24 mouse cellular contexts compared by ENCODE assay signal in the genomic region with DNA sequence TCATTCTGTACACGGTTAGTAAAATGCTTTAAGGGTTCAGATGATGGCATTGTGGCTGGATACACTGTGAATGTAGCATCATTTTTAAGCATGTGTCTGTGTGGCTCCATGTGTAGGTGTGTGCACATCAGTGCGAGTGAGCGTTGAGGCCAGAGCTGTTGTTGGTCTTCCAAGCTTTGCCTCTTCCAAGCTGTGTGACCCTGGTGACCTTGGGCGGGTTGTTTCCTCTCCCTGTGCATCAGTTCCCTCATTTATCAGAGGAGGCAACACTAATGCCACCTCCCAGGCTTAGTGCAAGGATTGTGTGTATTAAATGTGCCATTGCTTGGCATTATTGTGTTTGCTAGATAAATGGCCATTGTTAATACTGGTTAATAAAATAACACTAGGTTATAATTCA.
DNase-seq lines count a peak whose midpoint lies in the region; ATAC-seq lines count a peak whose summit lies in the region.
"Had no signal": no experiment of that assay in that cellular context is flagged by ENCODE, and none has a peak within 500 bp of the region (broad histone marks: within the 10 kb centered on the region; RNA-seq: fewer than 3 reads in every experiment).

No protein-coding gene starts in this region.

- WGBS in heart, embryonic 10.5 days = 66% methylated on average over 4 of the region's 4 CpGs
- WGBS in midbrain, embryonic 11.5 days = 42% methylated on average over 4 of the region's 4 CpGs
- 46% methylated on average over 4 of the region's 4 CpGs for WGBS in midbrain, embryonic 15.5 days
- 50% methylated on average over 4 of the region's 4 CpGs for WGBS in neural tube, embryonic 15.5 days

- H3K9me3 ChIP-seq in heart, embryonic 10.5 days = no peaks in the 10 kb centered on the region
- H3K9me3 ChIP-seq in midbrain, embryonic 11.5 days (ENCODE audit: control insufficient read depth, low read length) = no peaks in the 10 kb centered on the region
- no peaks in the 10 kb centered on the region for H3K9me3 ChIP-seq in midbrain, embryonic 15.5 days
- H3K9me3 ChIP-seq in neural tube, embryonic 15.5 days (replicated peaks) = no peaks in the 10 kb centered on the region
- H3K9me3 ChIP-seq: embryonic facial prominence, embryonic 13.5 days; forebrain, embryonic 13.5 days; liver, embryonic 13.5 days had no signal

- H3K4me1 ChIP-seq in heart, embryonic 10.5 days = peaks cover 20% of the 10 kb centered on the region; the same call in 1 of the 2 replicates
- H3K4me1 ChIP-seq in midbrain, embryonic 11.5 days (ENCODE audit: control insufficient read depth, insufficient read depth, low read length) = peaks cover 3% of the 10 kb centered on the region
- 0 out of 2 replicates have a peak, but pooled peaks cover 6% of the 10 kb centered on the region for H3K4me1 ChIP-seq in midbrain, embryonic 15.5 days
- peaks cover 14% of the 10 kb centered on the region for H3K4me1 ChIP-seq in neural tube, embryonic 15.5 days
- H3K4me1 ChIP-seq: embryonic facial prominence, embryonic 13.5 days; liver, embryonic 13.5 days had no signal

- ATAC-seq in midbrain, embryonic 11.5 days (ENCODE audit: low FRiP score) = no peak
- ATAC-seq in midbrain, embryonic 15.5 days (replicated peaks) = no peak
- no peak for ATAC-seq in neural tube, embryonic 15.5 days (ENCODE audit: low FRiP score)
- ATAC-seq: forebrain, embryonic 13.5 days; inflammation-experienced regulatory T-cells, adult 6 months had no signal

- no peak overlapping the region for H3K4me3 ChIP-seq in heart, embryonic 10.5 days
- H3K4me3 ChIP-seq in midbrain, embryonic 11.5 days (ENCODE audit: low read depth, low read length) = no peak overlapping the region
- no peak overlapping the region for H3K4me3 ChIP-seq in midbrain, embryonic 15.5 days
- H3K4me3 ChIP-seq in neural tube, embryonic 15.5 days (replicated peaks) = no peak overlapping the region
- H3K4me3 ChIP-seq: embryonic facial prominence, embryonic 13.5 days; erythroblast, embryonic 14.5 days; forebrain, embryonic 13.5 days; gastrocnemius, adult 2 months; liver, embryonic 13.5 days had no signal

- H3K27ac ChIP-seq in heart, embryonic 10.5 days = peak overlapping the region; percentile 23; the same call in 1 of the 2 replicates
- H3K27ac ChIP-seq in midbrain, embryonic 11.5 days (ENCODE audit: low read depth, low read length) = 0 out of 2 replicates have a peak overlapping the region, but pooled peaks have one; percentile 40
- H3K27ac ChIP-seq in midbrain, embryonic 15.5 days = no peak overlapping the region
- H3K27ac ChIP-seq in neural tube, embryonic 15.5 days (replicated peaks) = peak overlapping the region; percentile 46
- H3K27ac ChIP-seq: embryonic facial prominence, embryonic 13.5 days; forebrain, embryonic 13.5 days; gastrocnemius, adult 2 months; liver, embryonic 13.5 days had no signal

- peaks cover 27% of the 10 kb centered on the region for H3K36me3 ChIP-seq in heart, embryonic 10.5 days
- H3K36me3 ChIP-seq in midbrain, embryonic 11.5 days (ENCODE audit: control insufficient read depth, insufficient read depth, low read length) = no peaks in the 10 kb centered on the region
- no peaks in the 10 kb centered on the region for H3K36me3 ChIP-seq in midbrain, embryonic 15.5 days (replicated peaks)
- peaks cover 8% of the 10 kb centered on the region for H3K36me3 ChIP-seq in neural tube, embryonic 15.5 days
- H3K36me3 ChIP-seq: liver, embryonic 13.5 days had no signal

- no peak overlapping the region for H3K4me2 ChIP-seq in midbrain, embryonic 11.5 days
- no peak overlapping the region for H3K4me2 ChIP-seq in midbrain, embryonic 15.5 days
- H3K4me2 ChIP-seq in neural tube, embryonic 15.5 days = no peak overlapping the region
- H3K4me2 ChIP-seq: embryonic facial prominence, embryonic 13.5 days; forebrain, embryonic 13.5 days; liver, embryonic 13.5 days had no signal

- no peak for DNase-seq in heart, embryonic 10.5 days (ENCODE audit: low spot score)
- no peak for DNase-seq in heart, adult 9 months (ENCODE audit: low spot score in 2 of 2)
- DNase-seq in midbrain, embryonic 11.5 days (ENCODE audit: low spot score, missing footprints) = no peak
- DNase-seq in embryo, embryonic 10 days (ENCODE audit: low spot score) = peak; percentile 54
- DNase-seq in adrenal gland, postnatal 36 days = no peak
- DNase-seq in frontal cortex, adult 2 months (ENCODE audit: extremely low spot score in 1 of 2, low spot score in 1 of 2) = no peak
- DNase-seq: adrenal gland, postnatal 14 days; cerebellum, adult 11 months; cerebellum, adult 9-11 months; gastrocnemius, adult 2 months; heart, postnatal 4 days; kidney, adult 18-20 months; kidney, postnatal 4 days; liver, embryonic 13.5 days; lung, adult 2 months; lung, postnatal 14 days; right cerebral cortex, postnatal 25 days; spleen, adult 18-20 months had no signal

- no peaks in the 10 kb centered on the region for H3K27me3 ChIP-seq in heart, embryonic 10.5 days (ENCODE audit: insufficient read depth, poor library complexity, severe bottlenecking)
- H3K27me3 ChIP-seq in midbrain, embryonic 11.5 days (ENCODE audit: control insufficient read depth, insufficient read depth, low read length) = no peaks in the 10 kb centered on the region
- H3K27me3 ChIP-seq in midbrain, embryonic 15.5 days (replicated peaks) = no peaks in the 10 kb centered on the region
- no peaks in the 10 kb centered on the region for H3K27me3 ChIP-seq in neural tube, embryonic 15.5 days (replicated peaks)
- H3K27me3 ChIP-seq: embryonic facial prominence, embryonic 13.5 days; forebrain, embryonic 13.5 days; liver, embryonic 13.5 days had no signal

- H3K9ac ChIP-seq in midbrain, embryonic 11.5 days (ENCODE audit: low read length) = no peak overlapping the region
- H3K9ac ChIP-seq in midbrain, embryonic 15.5 days = no peak overlapping the region
- no peak overlapping the region for H3K9ac ChIP-seq in neural tube, embryonic 15.5 days (replicated peaks)
- H3K9ac ChIP-seq: embryonic facial prominence, embryonic 13.5 days; forebrain, embryonic 13.5 days; liver, embryonic 13.5 days had no signal
